Mouse (Mus musculus) spleen, adult 2 months (tissue): ENCODE data around the gene Rpp40. TPM values are rescaled to one million over a fixed set of nuclear protein-coding genes. Genes with fewer than 3 reads are reported as not detected.

Experiments
- DNase-seq, 2 experiments: peaks; one replicate each; pipeline versions ENCODE4 v3.0.0 to v3.0.0-alpha.2; 2012 to 2021; ENCODE audit warnings: low spot score in 2 of 2, low read depth in 1 of 2
- H3K27ac ChIP-seq: fragments of 200-500 bp; 2 replicates; pipeline ENCODE4 v1.5.1; 2012; ENCODE audit warnings: low read length, inconsistent platforms; ENCODE audit not compliant: insufficient read depth
- H3K27me3 ChIP-seq: fragments of 200-500 bp; 2 replicates; pipeline ENCODE4 v1.6.1; 2012; ENCODE audit warnings: mild to moderate bottlenecking, moderate library complexity, low read length, inconsistent platforms; ENCODE audit not compliant: control insufficient read depth, insufficient read depth
- H3K36me3 ChIP-seq: fragments of 200-500 bp; 2 replicates; pipeline ENCODE4 v1.6.1; 2012; ENCODE audit warnings: mild to moderate bottlenecking, low read length, inconsistent platforms; ENCODE audit not compliant: control insufficient read depth, insufficient read depth
- H3K4me1 ChIP-seq: fragments of 200-500 bp; 2 replicates; pipeline ENCODE4 v1.6.1; 2011; ENCODE audit warnings: inconsistent platforms; ENCODE audit not compliant: control insufficient read depth, insufficient read depth, insufficient read length
- H3K4me3 ChIP-seq: fragments of 200-500 bp; 2 replicates; pipeline ENCODE4 v1.5.1; 2011; ENCODE audit warnings: mild to moderate bottlenecking, inconsistent platforms; ENCODE audit not compliant: insufficient read depth, insufficient read length; ENCODE audit errors: extremely low read depth
- CTCF ChIP-seq: fragments of 200-500 bp; IDR thresholded peaks from 2 replicates; pipeline ENCODE4 v1.5.1; 2011; ENCODE audit warnings: mild to moderate bottlenecking, inconsistent platforms; ENCODE audit not compliant: insufficient read depth, insufficient read length, insufficient replicate concordance; ENCODE audit errors: extremely low read depth
- POLR2A ChIP-seq: fragments of 200-500 bp; IDR thresholded peaks from 2 replicates; pipeline ENCODE4 v1.6.1; 2011; ENCODE audit warnings: low read depth, low read length, inconsistent platforms
- WGBS: fragments of 180-500 bp; shearing (Covaris S2); methylation state at CpG from one replicate; pipeline ENCODE4 v1.1.7; 2018; 5-methylcytosine and 5-hydroxymethylcytosine counted together
- polyA plus RNA-seq: library from polyadenylated mRNA; depleted of rRNA; stranded (reverse); fragments of >200 nt; gene quantifications from 2 replicates; pipeline ENCODE4 v1.2.3, GENCODE M21; 2012; rRNA removed

Gene Rpp40
- polyA plus RNA-seq, 1 experiment, result 2.1 TPM

GRCm38 (mm10) chr13:35852851-35853575 is 53.1 kb downstream of the Rpp40 start:
- no peak overlapping the region for H3K27ac ChIP-seq
- 93% methylated on average over 2 of the region's 2 CpGs for WGBS
- no peak for TF ChIP-seq POLR2A
- no peak for TF ChIP-seq CTCF

GRCm38 (mm10) chr13:35851581-35851980 is 54.6 kb downstream of the Rpp40 start:
- no peak for DNase-seq
- 97% methylated on average over 6 of the region's 6 CpGs for WGBS
- TF ChIP-seq CTCF (no peak), POLR2A (no peak)
- H3K4me1 ChIP-seq, result no peaks in the 10 kb centered on the region
- H3K4me3 ChIP-seq, result no peak overlapping the region
- no peaks in the 10 kb centered on the region for H3K36me3 ChIP-seq
- H3K27ac ChIP-seq, result no peak overlapping the region
- no peaks in the 10 kb centered on the region for H3K27me3 ChIP-seq

More at GRCm38 (mm10) chr13:35852851-35853575, 53.1 kb downstream of the Rpp40 start:
- no peak overlapping the region for H3K4me3 ChIP-seq
- H3K36me3 ChIP-seq, result peaks cover 4% of the 10 kb centered on the region; the same call in 1 of the 2 replicates
- no peaks in the 10 kb centered on the region for H3K27me3 ChIP-seq
- DNase-seq, result no peak
- no peaks in the 10 kb centered on the region for H3K4me1 ChIP-seq

GRCm38 (mm10) chr13:35848694-35849093 is 57.5 kb downstream of the Rpp40 start:
- no peaks in the 10 kb centered on the region for H3K27me3 ChIP-seq
- H3K4me3 ChIP-seq, result no peak overlapping the region
- TF ChIP-seq POLR2A (no peak), CTCF (no peak)
- H3K27ac ChIP-seq, result no peak overlapping the region
- no peaks in the 10 kb centered on the region for H3K36me3 ChIP-seq
- no peak for DNase-seq
- WGBS, result 94% methylated on average over 3 of the region's 3 CpGs
- no peaks in the 10 kb centered on the region for H3K4me1 ChIP-seq

- no peaks in the 10 kb centered on the region for H3K36me3 ChIP-seq
- TF ChIP-seq CTCF (no peak), POLR2A (no peak)
- no peaks in the 10 kb centered on the region for H3K27me3 ChIP-seq
- WGBS, result 96% methylated on average over 3 of the region's 3 CpGs
- no peaks in the 10 kb centered on the region for H3K4me1 ChIP-seq
- DNase-seq, result no peak
- no peak overlapping the region for H3K27ac ChIP-seq
- no peak overlapping the region for H3K4me3 ChIP-seq
Measured at GRCm38 (mm10) chr13:35845306-35845705, 60.9 kb downstream of the Rpp40 start.

Other genes with a start within 250 kb of the Rpp40 start
- gene Cdyl, start 246.5 kb downstream of the Rpp40 start, polyA plus RNA-seq, result 4.4 and 6.3 TPM in 2 replicates
- gene Ppp1r3g, start 52.5 kb upstream of the Rpp40 start, polyA plus RNA-seq, result not detected in 2 replicates
- 16.9 and 19.4 TPM in 2 replicates for gene Fars2, start 211.1 kb upstream of the Rpp40 start, polyA plus RNA-seq
- 2.3 and 3.6 TPM in 2 replicates for gene Lyrm4, start 211.2 kb upstream of the Rpp40 start, polyA plus RNA-seq